Mouse (Mus musculus): ENCODE results near the gene Rars. TPM values are rescaled to one million over a fixed set of nuclear protein-coding genes. Genes with fewer than 3 reads are reported as not detected.

Rars gene
- total and polyA plus RNA-seq, 3 experiments = 169 to 338 (median 280) TPM

- Histone ChIP-seq H3K9ac (ENCODE audit: insufficient read depth, low read depth) (no peak overlapping the region), H3K4me2 (ENCODE audit: insufficient read depth, low read depth, poor library complexity, severe bottlenecking) (no peak overlapping the region), H3K79me2 (replicated peaks; ENCODE audit: control insufficient read depth, extremely low read depth, insufficient read depth, poor library complexity, severe bottlenecking) (no peaks in the 10 kb centered on the region), H3K27me3 (replicated peaks) (no peaks in the 10 kb centered on the region), H3K9me3 (replicated peaks; ENCODE audit: low read length) (no peaks in the 10 kb centered on the region), H3K4me1 (ENCODE audit: control insufficient read depth in 1 of 2, insufficient read depth in 2 of 2) (peaks cover 5 to 12% of the 10 kb centered on the region in 2 experiments), H3K36me3 (replicated peaks in 1 of 2; ENCODE audit: control insufficient read depth in 1 of 2, insufficient read depth in 1 of 2, low read length in 1 of 2) (peaks cover 0 to 49% of the 10 kb centered on the region in 2 experiments), H3K27ac (ENCODE audit: insufficient read depth, low read depth) (no peak overlapping the region), H3K4me3 (replicated peaks in 1 of 3; ENCODE audit: low read depth in 2 of 3, low read length in 2 of 3, poor library complexity in 1 of 3) (no peak overlapping the region)
- in situ Hi-C loops (cut with MboI; ENCODE audit: low pct_ligation_motif_present, low pct_unique_long_range_greater_than_20kb, low sequenced_read_pairs) (loop anchor here (10.0 kb wide), 1 partner anchor 129 kb away; no protein-coding TSS in a partner anchor), dilution Hi-C loops (cut with MboI; ENCODE audit: extremely low pct_ligation_motif_present, extremely low pct_unique_long_range_greater_than_20kb, low sequenced_read_pairs) (no loop called here)
- TF ChIP-seq ZMIZ1 (IDR thresholded peaks at IDR 0.05; ENCODE audit: low read depth, low read length) = no peak
- TF ChIP-seq E2F4 (IDR thresholded peaks at IDR 0.05; ENCODE audit: insufficient replicate concordance, low read depth, low read length) = no peak
- no peak for TF ChIP-seq RAD21 (IDR thresholded peaks at IDR 0.05; ENCODE audit: low read depth, low read length)
- no peak for TF ChIP-seq TCF12 (IDR thresholded peaks at IDR 0.05; ENCODE audit: low read depth, low read length)
- DNase-seq (ENCODE audit: extremely low read depth) = no peak
These were observed 31.8 kb upstream of the Rars start for GRCm38 (mm10) chr11:35866140-35866539.

GRCm38 (mm10) chr11:35864981-35865604, 30.8 kb upstream of the Rars start:
- Histone ChIP-seq H3K36me3 (replicated peaks in 1 of 2; ENCODE audit: control insufficient read depth in 1 of 2, insufficient read depth in 1 of 2, low read length in 1 of 2) (peaks cover 0 to 49% of the 10 kb centered on the region in 2 experiments), H3K9ac (ENCODE audit: insufficient read depth, low read depth) (no peak overlapping the region), H3K27me3 (replicated peaks) (no peaks in the 10 kb centered on the region), H3K4me3 (replicated peaks in 1 of 3; ENCODE audit: low read depth in 2 of 3, low read length in 2 of 3, poor library complexity in 1 of 3) (no peak overlapping the region), H3K4me2 (ENCODE audit: insufficient read depth, low read depth, poor library complexity, severe bottlenecking) (no peak overlapping the region), H3K27ac (ENCODE audit: insufficient read depth, low read depth) (no peak overlapping the region), H3K4me1 (ENCODE audit: control insufficient read depth in 1 of 2, insufficient read depth in 2 of 2) (peaks cover 0 to 3% of the 10 kb centered on the region in 2 experiments; a peak in 1 of 4 replicates), H3K79me2 (replicated peaks; ENCODE audit: control insufficient read depth, extremely low read depth, insufficient read depth, poor library complexity, severe bottlenecking) (no peaks in the 10 kb centered on the region), H3K9me3 (replicated peaks; ENCODE audit: low read length) (no peaks in the 10 kb centered on the region)
- in situ Hi-C loops (cut with MboI; ENCODE audit: low pct_ligation_motif_present, low pct_unique_long_range_greater_than_20kb, low sequenced_read_pairs) = loop anchor here (10.0 kb wide), 1 partner anchor 130 kb away; no protein-coding TSS in a partner anchor
- dilution Hi-C loops (cut with MboI; ENCODE audit: extremely low pct_ligation_motif_present, extremely low pct_unique_long_range_greater_than_20kb, low sequenced_read_pairs) = no loop called here
- no peak for DNase-seq (ENCODE audit: extremely low read depth)
- TF ChIP-seq SMC3 (IDR thresholded peaks at IDR 0.05; ENCODE audit: low read depth, low read length) = no peak
- no peak for TF ChIP-seq ELF1 (IDR thresholded peaks at IDR 0.05; ENCODE audit: low read depth, low read length)
- no peak for TF ChIP-seq IRF4 (IDR thresholded peaks at IDR 0.05; ENCODE audit: low read depth, low read length)
- TF ChIP-seq TCF12 (IDR thresholded peaks at IDR 0.05; ENCODE audit: low read depth, low read length) = no peak
- no peak for TF ChIP-seq CHD1 (IDR thresholded peaks at IDR 0.05; ENCODE audit: low read depth, low read length)
- TF ChIP-seq HCFC1 (IDR thresholded peaks at IDR 0.05; ENCODE audit: low read depth, low read length) = no peak
- no peak for TF ChIP-seq RCOR1 (conservative IDR thresholded peaks at IDR 0.05; ENCODE audit: low read depth, low read length)

- H3K9ac ChIP-seq (ENCODE audit: insufficient read depth, low read depth) = no peak overlapping the region
- peaks cover 0 to 5% of the 10 kb centered on the region in 2 experiments; a peak in 1 of 4 replicates for H3K4me1 ChIP-seq (ENCODE audit: control insufficient read depth in 1 of 2, insufficient read depth in 2 of 2)
- in situ Hi-C loops (cut with MboI; ENCODE audit: low pct_ligation_motif_present, low pct_unique_long_range_greater_than_20kb, low sequenced_read_pairs) = loop anchor here (10.0 kb wide), 1 partner anchor 131 kb away; no protein-coding TSS in a partner anchor
- H3K36me3 ChIP-seq (replicated peaks in 1 of 2; ENCODE audit: control insufficient read depth in 1 of 2, insufficient read depth in 1 of 2, low read length in 1 of 2) = peaks cover 0 to 46% of the 10 kb centered on the region in 2 experiments
- TF ChIP-seq NELFE (IDR thresholded peaks at IDR 0.05; ENCODE audit: low read depth, low read length) = no peak
- DNase-seq (ENCODE audit: extremely low read depth) = no peak
- no peaks in the 10 kb centered on the region for H3K79me2 ChIP-seq (replicated peaks; ENCODE audit: control insufficient read depth, extremely low read depth, insufficient read depth, poor library complexity, severe bottlenecking)
- no peak overlapping the region for H3K4me2 ChIP-seq (ENCODE audit: insufficient read depth, low read depth, poor library complexity, severe bottlenecking)
- H3K27ac ChIP-seq (ENCODE audit: insufficient read depth, low read depth) = no peak overlapping the region
- no peak overlapping the region for H3K4me3 ChIP-seq (replicated peaks in 1 of 3; ENCODE audit: low read depth in 2 of 3, low read length in 2 of 3, poor library complexity in 1 of 3)
- H3K9me3 ChIP-seq (replicated peaks; ENCODE audit: low read length) = no peaks in the 10 kb centered on the region
- no peaks in the 10 kb centered on the region for H3K27me3 ChIP-seq (replicated peaks)
- dilution Hi-C loops (cut with MboI; ENCODE audit: extremely low pct_ligation_motif_present, extremely low pct_unique_long_range_greater_than_20kb, low sequenced_read_pairs) = no loop called here
These were observed 29.3 kb upstream of the Rars start for GRCm38 (mm10) chr11:35863653-35864052.
